Mouse (Mus musculus) v-Abl transformed pro-B cells (cell line): ENCODE results near the gene Usp30.

Source experiments
- in situ Hi-C, 2 experiments: fragments of 400-800 bp; cut with MboI; formaldehyde crosslinking; loops; one replicate each; pipeline ENCODE4 v1.15.1; 2025; ENCODE audit not compliant: unreplicated experiment in 2 of 2

Gene Usp30

DNA sequence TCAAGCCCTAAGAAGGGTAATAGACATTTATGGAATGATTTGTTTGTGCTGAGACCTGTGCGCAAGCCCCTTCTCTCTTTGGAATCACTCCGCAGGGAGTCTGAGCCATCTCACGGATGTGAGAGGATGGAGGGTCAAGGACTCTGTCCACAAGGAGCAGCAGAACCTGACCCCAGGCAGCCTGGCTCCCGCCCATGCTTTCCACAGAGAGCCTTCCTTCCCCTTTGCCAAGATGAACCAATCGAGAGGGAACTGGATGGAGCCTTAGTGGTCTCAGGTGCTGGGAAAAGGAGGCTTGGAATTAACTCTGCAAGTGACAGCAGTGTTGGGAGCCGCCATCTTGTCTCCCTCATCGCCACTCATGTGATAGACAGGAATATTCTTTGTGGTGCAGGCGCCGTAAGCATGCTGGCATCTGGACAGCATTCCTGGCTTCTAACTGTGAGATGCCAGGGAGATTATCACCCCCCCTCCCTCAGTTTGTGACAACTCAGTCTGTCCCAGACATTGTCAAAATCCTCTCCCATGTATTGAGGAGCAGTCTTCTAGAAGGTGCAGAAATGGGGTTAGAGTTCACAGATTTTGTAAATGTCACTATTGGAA, 8.0 kb upstream of the Usp30 start:
- in situ Hi-C loops, result loop anchor here in 1 of 2 experiments (10.0 kb wide), 1 partner anchor 248 kb away; no protein-coding TSS in a partner anchor

DNA sequence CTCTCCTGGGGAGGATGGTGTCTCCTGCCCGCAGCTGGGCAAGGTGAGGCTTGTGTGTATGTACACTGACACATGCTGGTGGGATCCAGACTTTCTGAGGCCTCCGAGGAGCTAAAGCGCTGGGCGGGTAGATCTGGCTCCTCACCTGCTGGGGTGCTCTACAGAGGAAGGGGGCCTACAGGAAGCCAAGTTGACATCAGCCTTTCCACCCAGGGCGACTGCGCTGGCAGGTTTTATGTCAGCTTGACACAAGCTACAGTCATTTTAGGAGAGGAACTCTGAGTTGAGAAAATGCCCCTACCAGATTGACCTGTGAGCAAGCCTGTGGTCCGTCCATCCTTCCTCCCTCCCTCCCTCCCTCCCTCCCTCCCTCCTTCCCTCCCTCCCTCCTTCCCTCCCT, 3.6 kb upstream of the Usp30 start:
- in situ Hi-C loops, result no loop called here

DNA sequence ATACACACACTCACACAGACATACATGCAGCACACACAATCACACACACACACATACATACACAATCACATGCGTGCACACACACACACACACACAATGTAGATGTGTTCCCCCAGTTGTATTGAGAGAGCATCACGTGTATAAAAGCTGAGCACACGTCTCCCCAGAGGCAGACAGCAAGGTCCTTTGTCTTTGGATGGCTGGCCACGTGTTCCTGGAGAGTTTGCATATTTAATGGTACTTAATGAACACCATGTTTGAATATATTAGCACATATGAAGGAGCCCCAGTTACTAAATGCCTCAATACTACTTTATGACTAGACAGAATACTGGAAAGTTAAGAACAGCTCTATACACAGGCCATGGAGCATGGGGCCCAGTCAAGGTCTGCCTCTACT, 1.3 kb upstream of the Usp30 start:
- in situ Hi-C loops, result no loop called here

DNA sequence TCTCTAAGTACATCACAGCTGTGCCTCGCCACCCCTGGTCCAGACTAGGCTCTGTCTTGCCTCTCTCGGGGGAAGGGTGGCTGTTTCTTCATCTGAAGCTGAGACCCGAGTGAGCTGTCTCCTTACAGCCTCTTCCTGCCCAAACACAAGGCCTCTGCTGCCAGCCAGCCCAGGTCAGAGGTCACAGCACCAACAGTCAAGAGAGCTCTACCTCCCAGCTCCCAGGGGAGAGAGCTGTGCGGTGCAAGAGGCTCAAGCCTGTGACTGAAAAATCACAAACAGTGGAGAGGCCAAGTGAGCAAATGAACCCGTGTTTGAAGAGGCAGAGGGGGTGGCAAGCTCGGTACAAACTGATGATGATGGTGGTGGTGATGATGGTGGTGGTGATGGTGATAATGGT, 1.3 kb downstream of the Usp30 start:
- in situ Hi-C loops, result no loop called here

DNA sequence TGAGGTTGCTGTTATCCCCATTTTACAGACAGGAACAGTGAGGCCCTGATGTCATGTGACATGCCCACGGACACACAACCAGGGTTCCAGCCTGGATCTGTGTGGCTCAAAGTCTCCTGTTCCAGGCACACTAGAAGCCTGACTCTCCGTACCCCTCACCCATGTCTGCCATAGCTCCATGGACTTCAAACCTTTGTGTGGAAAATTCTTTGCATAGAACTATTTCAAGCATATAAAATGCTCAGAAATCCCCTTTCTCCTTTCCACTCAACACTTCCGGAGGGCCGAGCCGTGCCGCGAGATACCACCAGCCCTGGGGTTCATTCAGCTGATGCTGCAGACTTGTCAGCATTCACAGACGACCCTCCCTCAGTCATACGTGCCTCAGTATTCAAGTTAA, 2.3 kb downstream of the Usp30 start:
- in situ Hi-C loops, result no loop called here

DNA sequence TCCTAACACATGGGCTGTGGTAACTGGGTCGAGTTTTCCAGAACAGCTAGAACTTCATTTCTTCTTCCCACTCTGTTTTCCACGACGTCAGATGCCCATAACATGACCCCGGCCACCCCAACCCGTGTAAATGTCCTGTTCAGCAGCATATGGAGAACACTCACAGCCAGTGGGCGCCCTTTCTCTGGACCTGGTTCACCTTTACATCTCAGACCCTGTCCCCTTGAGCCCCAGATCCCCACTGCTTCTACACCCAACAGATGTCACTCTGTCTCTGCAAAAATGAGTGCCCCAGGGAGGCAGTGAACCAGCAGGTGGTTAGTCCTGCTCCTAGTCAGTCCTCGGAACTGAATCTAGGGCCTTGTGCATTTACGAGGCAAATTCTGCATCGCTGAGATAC, 2.7 kb downstream of the Usp30 start:
- in situ Hi-C loops, result no loop called here

DNA sequence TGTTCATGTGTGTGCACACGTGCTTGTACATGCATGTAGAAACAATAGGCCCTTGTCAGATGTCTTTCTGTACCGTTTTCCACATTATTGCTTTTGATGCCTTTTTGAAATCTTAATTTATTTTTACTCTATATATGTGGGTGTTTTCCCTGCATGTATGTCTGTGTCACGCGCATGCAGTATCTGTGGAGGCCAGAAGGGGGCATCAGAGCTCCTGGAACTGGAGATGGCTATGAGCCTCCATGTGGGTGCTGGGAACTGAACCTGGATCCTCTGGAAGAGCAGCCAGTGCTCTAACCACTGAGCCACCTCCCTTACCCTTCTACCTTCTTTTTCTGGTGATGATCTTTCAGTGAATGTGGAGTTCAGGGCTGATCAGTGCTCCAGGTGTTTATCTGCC, 5.6 kb downstream of the Usp30 start:
- in situ Hi-C loops, result no loop called here

DNA sequence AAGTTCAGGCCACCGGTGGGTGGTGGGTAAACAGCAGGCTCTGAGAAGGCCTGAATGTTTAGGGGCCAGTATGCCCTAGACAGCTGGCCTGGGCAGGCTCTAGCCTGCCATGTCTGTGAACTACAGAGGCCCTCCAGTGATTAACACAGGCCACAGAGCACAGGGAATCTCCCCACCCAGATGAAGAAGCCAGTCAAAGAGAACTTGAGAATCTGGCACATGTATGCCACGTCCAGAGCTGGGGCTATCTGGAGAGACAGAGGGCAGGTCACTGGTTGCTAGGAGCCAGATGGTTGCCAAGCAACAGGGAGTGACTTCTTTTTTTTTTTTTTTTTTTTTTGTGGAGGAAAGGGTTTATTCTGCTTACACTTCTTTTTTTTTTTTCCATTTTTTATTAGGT, 7.0 kb downstream of the Usp30 start:
- in situ Hi-C loops, result no loop called here

DNA sequence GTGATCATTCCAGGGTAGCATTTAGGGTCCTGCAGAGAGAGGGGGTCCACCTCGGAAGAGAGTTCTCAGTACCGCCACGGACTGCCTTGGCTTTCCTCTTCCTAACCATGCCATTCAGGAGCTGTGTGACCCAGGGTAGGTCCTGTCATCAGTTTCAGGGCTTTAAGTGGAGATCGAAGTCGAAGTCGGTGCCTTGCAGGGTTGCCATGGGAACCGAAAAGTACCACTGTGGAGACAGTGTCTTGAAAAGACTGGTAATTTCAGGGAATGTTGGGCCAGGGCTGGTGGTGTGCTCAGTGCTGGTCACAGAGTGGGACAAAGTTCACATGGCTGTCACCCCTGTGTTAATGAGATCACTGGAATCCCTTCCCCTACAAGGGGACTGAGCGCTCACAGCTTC, 11.7 kb downstream of the Usp30 start:
- in situ Hi-C loops, result no loop called here

DNA sequence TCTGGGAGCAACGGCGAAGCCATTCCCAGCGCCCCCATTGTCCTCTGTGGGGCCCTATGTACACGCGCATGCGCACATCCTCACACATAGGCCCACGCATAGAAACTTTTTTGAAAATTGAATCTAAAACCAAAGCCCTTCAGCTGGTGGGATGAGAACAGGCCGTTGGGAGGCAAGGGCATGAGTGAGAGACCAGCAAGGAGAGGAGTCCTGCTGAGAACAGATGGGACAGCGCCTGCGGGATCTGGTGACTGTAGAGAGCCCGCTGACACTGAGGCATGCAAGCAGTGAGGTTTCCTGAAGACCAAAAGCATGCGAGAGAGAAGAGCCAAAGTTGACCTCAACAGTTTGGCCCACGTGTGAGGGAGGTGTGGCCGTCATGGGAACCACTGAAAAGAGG, 20.2 kb downstream of the Usp30 start:
- in situ Hi-C loops, result no loop called here

DNA sequence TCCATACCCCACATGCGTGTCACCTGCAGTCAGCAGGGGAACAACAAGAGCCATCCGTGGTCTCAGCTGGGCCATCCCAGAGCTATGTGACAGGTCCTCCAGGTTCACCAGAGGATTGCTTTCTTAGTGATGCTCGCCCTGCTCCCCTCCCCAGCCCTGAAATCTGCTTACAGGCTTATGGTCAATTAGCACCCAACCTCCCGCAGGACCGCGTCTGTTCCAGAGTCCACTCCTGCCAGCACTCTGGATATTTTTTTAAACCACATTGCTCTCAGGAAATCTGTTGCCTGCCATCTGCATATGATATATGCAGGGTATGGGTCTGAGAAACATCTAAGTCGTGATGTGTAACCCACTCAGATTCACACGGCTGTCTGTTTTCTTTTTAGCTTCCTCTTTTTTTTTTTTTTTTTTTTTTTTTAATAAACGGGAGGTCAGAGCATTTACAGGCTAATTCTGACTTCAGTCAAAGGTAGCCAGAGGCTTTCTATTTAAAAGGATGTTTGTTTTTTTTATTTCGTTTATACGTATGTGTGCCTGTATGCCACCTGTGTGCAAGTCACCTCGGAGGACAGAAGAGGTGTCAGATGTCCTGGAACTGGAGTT, 22.7 kb downstream of the Usp30 start:
- in situ Hi-C loops, result no loop called here

DNA sequence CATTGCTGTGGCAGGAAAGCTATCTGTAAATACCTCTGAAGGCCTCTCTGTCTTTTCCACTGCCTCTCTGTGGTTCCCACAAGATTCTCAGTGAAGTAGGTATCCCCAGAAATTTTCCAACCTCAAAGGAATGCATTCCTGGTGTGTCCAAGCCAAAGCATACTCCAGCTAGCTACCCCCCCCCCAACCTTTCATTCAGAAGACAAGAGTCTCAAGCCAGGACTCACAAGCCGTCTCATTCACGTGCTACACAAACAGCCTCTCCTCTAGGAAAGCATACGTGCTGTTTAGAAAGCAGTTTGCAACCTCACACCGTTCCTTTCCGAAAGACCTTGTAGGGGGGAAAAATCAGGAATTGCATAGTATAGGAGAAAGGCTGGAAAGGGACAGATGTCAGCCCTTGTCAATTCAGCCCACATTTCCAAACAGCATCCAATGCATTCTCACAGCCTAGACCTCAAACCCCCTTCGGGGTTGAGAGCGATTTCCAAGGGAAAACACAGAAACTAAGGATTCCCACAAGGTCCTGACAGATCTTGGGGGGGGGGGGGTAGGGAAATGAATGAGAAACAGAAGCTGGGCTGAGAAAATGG, 25.3 kb downstream of the Usp30 start:
- in situ Hi-C loops, result no loop called here

DNA sequence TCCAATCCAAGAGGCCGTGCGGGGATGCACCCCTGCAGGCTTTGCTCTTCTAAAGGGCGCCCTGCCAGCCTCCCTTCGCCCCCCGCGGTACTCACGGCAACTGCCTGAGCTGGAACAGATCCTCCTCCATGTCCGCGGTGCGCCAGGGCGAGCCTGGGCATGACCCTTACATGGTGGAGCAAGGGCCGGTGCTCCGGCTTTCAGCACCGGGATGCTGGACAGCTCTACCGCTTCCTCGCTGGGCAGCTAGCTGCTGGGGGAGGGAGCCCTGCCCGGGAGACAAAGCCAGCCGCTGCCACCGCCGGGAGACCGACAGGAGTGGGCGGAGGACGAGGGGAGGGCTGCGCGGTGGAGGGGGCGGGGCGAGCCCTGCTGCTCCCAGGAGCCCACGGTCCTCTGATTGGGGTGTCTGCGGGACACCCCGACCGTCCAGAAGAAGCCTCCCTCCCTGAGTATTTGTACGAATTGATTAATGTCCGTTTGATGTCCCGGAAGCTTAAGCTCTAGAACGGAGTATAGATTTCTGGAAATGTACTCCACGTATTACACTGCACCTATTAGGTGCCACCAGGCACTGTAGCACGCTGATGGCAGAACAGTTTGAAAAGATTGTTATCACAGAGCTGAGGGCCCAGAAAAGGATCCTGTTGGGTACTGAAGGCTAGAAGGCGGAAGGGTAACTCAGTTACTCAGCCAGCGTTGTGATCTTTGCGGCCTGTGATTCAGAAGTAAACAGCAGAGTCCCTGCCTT, 26.0 kb downstream of the Usp30 start, which contains the start of gene Svop:
TSS of gene Svop (minus strand) at position 514 of the 751 bp plus-strand sequence.
- in situ Hi-C loops, result no loop called here

DNA sequence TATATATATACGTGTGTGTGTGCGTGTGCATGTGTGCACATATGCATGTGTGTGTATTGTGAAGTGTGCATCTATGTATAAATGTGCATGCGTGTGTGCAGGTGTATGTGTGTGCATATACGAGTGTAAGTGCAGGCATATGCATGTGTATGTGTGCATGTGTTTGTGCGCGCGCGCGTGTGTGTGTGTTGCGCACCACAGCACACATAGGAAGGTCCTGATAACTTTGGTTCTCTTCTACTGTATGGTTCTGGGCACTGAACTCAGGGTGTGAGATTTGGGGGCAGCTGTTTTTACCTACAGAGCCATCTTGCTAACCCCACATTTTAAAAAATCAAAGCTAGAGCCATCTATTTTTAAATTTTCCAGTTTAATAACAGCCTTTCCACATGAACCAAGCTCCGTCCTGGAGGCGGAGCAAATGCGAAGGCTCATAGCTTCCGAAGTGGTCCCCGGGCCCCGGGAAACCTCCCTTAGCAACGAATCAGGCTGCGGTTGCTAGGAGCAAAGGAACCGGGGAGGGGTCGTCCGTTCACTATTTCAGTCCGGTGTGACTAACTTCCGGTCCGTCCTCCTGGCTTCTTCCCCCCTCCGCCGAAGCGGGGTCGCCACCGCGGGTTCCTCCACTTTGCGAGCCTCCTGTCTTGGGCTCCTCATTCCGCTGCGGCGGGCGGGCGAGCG, 34.6 kb downstream of the Usp30 start:
- in situ Hi-C loops, result loop anchor here in 1 of 2 experiments (10.0 kb wide), 1 partner anchor 105 kb away; the partner anchor contains the start of gene Ssh1

DNA sequence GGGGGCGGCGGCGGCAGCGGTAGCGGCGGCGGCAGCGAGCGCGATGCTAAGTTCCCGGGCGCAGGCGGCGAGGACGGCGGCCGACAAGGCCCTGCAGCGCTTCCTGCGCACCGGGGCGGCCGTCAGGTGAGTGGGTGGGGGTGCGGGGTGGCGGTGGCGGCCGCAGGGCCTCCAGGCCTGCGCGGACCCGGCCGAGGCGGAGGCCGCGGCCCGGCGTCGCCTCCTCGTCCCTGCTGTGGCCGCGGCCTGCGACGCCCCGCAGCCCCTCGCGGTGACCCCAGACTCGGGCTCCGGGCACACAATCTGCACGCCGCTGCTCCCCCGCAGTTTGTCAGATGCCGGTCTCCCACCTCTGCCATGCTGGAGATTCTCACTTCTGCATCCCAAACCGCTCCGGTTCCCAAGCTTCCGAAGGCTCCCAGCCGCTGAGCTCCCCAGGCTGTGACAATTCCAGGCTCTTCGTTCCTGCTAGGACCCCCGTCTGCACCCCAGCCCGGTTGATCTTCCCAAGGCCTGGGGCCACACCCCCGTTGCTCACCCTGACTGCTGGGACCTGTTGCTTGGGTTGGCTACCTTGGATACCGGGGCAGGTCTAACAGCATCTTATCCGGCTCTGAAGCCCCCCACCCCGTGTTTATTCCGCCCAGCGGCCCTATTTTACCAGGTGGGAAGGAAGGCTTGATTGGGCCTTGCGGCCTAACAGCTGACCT, 35.3 kb downstream of the Usp30 start:
- in situ Hi-C loops, result loop anchor here in 1 of 2 experiments (10.0 kb wide), 1 partner anchor 106 kb away; the partner anchor contains the start of gene Ssh1

DNA sequence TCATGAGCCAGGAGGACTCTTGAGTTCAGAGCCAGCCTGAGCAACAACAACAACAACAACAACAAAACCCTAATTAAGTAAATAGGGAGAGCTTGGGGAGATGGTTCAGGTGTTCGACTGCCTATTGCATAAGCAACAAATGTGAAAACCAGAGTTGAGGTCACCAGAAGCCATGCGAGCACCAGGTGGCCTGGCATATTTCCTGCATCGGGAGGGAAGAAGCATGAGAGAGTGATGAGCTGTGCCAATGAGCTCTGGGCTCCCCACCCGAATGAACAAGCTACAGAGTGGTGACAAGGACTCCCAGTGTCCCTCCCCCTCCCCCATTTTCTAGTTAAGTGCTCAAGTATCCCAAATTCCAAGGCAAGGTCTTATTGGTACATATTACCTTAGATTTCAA, 36.6 kb downstream of the Usp30 start:
- in situ Hi-C loops, result loop anchor here in 1 of 2 experiments (10.0 kb wide), 1 partner anchor 107 kb away; the partner anchor contains the start of gene Ssh1

DNA sequence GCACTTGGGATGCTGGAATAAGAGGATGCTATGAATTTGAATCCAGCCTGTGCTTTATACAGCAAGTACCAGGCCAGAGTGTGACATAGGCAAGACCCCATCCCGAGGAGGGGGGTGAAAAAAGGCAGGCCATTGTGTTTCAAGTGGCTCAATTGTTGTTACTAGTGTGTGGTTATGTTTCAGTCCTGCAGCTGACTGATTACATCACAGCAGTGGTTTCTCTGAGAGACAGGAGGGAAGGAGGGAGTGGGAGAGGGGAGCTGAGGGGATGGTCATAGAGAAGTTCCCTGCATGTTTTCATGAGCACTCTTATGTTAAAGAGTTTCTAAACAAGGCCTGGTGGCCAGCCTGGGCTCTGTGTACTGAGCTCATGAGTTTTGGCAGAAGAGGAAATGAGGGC, 37.5 kb downstream of the Usp30 start:
- in situ Hi-C loops, result loop anchor here in 1 of 2 experiments (10.0 kb wide), 1 partner anchor 108 kb away; the partner anchor contains the start of gene Ssh1

DNA sequence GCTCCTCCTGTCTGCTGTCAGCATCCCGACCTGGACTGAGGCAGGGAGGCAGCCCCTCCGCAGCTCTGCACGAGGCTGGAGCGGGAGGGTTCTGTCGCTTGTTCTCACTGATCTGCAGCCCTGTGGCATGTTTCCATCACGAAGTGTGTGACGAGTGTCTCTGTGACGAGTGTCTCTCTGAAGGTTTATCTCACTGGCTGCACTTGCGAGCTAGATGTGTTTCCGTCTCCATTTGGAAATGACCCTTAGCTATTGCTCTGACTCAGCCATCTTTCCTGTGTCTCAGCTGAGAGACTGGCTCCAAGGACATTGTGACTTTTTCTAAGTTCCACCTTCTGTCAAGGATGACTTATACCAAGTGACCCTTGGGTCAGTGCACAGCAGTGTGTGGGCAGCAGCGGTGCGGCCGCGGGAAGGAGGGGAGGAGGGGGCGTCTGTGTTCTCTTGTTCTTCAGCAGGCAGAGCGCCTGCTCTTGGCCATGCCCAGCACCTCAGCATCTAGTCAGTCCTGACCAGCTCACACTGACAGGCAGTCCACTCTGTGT, 41.2 kb downstream of the Usp30 start:
- in situ Hi-C loops, result loop anchor here in 1 of 2 experiments (10.0 kb wide), 1 partner anchor 112 kb away; the partner anchor contains the start of gene Ssh1

DNA sequence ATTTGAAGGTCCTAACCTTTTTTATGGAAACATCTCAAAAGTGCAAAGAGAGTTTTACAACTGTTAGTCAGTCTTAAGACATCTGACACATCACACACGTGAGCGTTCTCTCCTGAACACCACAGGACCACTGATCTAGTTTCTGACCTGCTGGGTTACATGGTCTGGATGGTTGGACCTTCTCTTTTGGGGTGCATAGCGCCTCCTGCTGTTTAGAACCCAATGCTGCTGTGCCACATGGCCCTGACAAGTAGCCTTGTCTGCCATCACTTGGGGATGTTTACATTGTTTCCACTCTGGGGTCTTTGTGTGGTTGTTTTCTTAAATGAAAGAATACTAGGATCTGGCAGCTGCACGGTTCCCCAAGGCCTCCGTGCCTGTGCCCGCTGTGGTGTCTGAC, 48.1 kb downstream of the Usp30 start:
- in situ Hi-C loops, result no loop called here

DNA sequence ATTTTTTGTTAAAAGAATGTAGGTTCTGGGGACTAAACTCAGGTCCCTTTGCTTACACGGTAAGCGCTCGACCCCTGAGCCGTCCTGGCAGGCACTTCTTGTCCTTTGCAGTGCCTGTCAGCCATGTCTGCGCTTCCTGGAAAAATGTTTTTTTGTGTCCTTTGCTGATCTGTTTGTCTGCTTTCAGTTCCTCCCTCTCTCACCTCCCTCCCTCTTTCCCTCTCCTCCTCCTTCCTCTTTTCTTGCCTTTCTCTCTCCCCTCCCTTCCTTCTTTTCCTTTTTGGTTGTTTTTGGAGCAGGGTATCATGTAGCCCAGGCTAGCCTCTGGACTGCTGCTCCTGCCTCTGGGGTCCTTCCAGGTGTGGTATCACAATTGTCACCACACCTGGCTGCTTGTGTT, 49.8 kb downstream of the Usp30 start:
- in situ Hi-C loops, result no loop called here
